Mouse (Mus musculus) liver, embryonic 16.5 days (tissue): ENCODE measurements around the gene Vip. TPM values are rescaled to one million over a fixed set of nuclear protein-coding genes. Genes with fewer than 3 reads are reported as not detected.

Source experiments
- ATAC-seq: fragments of 200-750 bp; cut with Nextera tagmentation; 2 replicates; pipeline ENCODE4 v1.8.0; 2017; ENCODE audit warnings: low read depth, mild to moderate bottlenecking, moderate number of reproducible peaks, moderate library complexity
- H3K27ac ChIP-seq: fragments of 300-500 bp; sonication (generic); 2 replicates; pipeline ENCODE4 v1.5.1; 2014; ENCODE audit warnings: mild to moderate bottlenecking, low read length
- H3K27me3 ChIP-seq: fragments of 300-500 bp; sonication (generic); 2 replicates; pipeline ENCODE4 v1.6.1; 2014; ENCODE audit warnings: low read depth, low read length, mixed read lengths; ENCODE audit not compliant: control insufficient read depth, insufficient read depth
- H3K36me3 ChIP-seq: fragments of 300-500 bp; sonication (generic); 2 replicates; pipeline ENCODE4 v1.6.1; 2014; ENCODE audit warnings: mild to moderate bottlenecking; ENCODE audit not compliant: control insufficient read depth, insufficient read depth
- H3K4me1 ChIP-seq: fragments of 300-500 bp; sonication (generic); 2 replicates; pipeline ENCODE4 v1.6.1; 2014; ENCODE audit warnings: low read depth, low read length, mixed read lengths; ENCODE audit not compliant: control insufficient read depth
- H3K4me2 ChIP-seq: fragments of 300-500 bp; sonication (generic); 2 replicates; pipeline ENCODE4 v1.6.1; 2014; ENCODE audit warnings: low read depth, low read length, mixed read lengths
- H3K4me3 ChIP-seq: fragments of 300-500 bp; sonication (generic); 2 replicates; pipeline ENCODE4 v1.5.1; 2014; ENCODE audit warnings: low read depth, mild to moderate bottlenecking, low read length
- H3K9ac ChIP-seq: fragments of 300-500 bp; sonication (generic); 2 replicates; pipeline ENCODE4 v1.6.1; 2014; ENCODE audit warnings: low read depth, low read length
- H3K9me3 ChIP-seq: fragments of 300-500 bp; sonication (generic); replicated peaks from 2 replicates; pipeline ENCODE4 v1.6.1; 2016; ENCODE audit warnings: low read length; ENCODE audit not compliant: control insufficient read depth
- WGBS: fragments of 180-500 bp; shearing (Covaris S2); extraction: QIAGEN DNeasy Blood & Tissue Kit; methylation state at CpG from one replicate; pipeline ENCODE4 v1.1.7; 2014; ENCODE audit not compliant: insufficient replicate concordance; 5-methylcytosine and 5-hydroxymethylcytosine counted together
- polyA plus RNA-seq: library from polyadenylated mRNA; unstranded; fragments of >200 nt; fragmentation: Nextera tagmentation; extraction: Ambion mirVana; gene quantifications from 2 replicates; pipeline ENCODE4 v1.2.1, GENCODE M21; 2015

Gene Vip
- polyA plus RNA-seq: 0.22 TPM in 1 of 2 replicates, not detected in the other

GRCm38 (mm10) chr10:5639112-5639511 lies at the start of gene Vip:
Vip (plus strand) TSS chr10:5639218.
- ATAC-seq: no peak
- no peaks in the 10 kb centered on the region for H3K36me3 ChIP-seq
- no peaks in the 10 kb centered on the region for H3K9me3 ChIP-seq
- H3K27ac ChIP-seq: no peak within 1 kb of the TSS
- no peaks in the 10 kb centered on the region for H3K27me3 ChIP-seq
- no peak within 1 kb of the TSS for H3K4me2 ChIP-seq
- no peak within 1 kb of the TSS for H3K9ac ChIP-seq
- no peaks in the 10 kb centered on the region for H3K4me1 ChIP-seq
- no peak within 1 kb of the TSS for H3K4me3 ChIP-seq
- WGBS: 23% methylated on average over 8 of the region's 8 CpGs

GRCm38 (mm10) chr10:5591061-5591460 lies 48.0 kb upstream of the Vip start:
- 56% methylated on average over 2 of the region's 2 CpGs for WGBS
- Histone ChIP-seq H3K9ac (no peak overlapping the region), H3K9me3 (no peaks in the 10 kb centered on the region), H3K27ac (no peak overlapping the region), H3K4me3 (no peak overlapping the region), H3K4me2 (no peak overlapping the region), H3K4me1 (no peaks in the 10 kb centered on the region), H3K27me3 (no peaks in the 10 kb centered on the region), H3K36me3 (no peaks in the 10 kb centered on the region)
- ATAC-seq: no peak

- H3K27ac ChIP-seq: no peak overlapping the region
- 36% methylated on average over 4 of the region's 4 CpGs for WGBS
- no peak for ATAC-seq
Observed at GRCm38 (mm10) chr10:5591996-5592395, 47.0 kb upstream of the Vip start.

GRCm38 (mm10) chr10:5593464-5593863 lies 45.6 kb upstream of the Vip start, which contains the start of gene Myct1:
Myct1 (plus strand) TSS chr10:5593775.
- Histone ChIP-seq H3K36me3 (no peaks in the 10 kb centered on the region), H3K4me3 (no peak within 1 kb of the TSS), H3K4me2 (no peak within 1 kb of the TSS), H3K9me3 (no peaks in the 10 kb centered on the region), H3K27ac (no peak within 1 kb of the TSS), H3K9ac (no peak within 1 kb of the TSS), H3K4me1 (no peaks in the 10 kb centered on the region), H3K27me3 (no peaks in the 10 kb centered on the region)
- WGBS: 9% methylated on average over 5 of the region's 5 CpGs
- ATAC-seq: no peak

More at GRCm38 (mm10) chr10:5591996-5592395, 47.0 kb upstream of the Vip start:
- Histone ChIP-seq H3K27me3 (no peaks in the 10 kb centered on the region), H3K4me3 (no peak overlapping the region), H3K9ac (no peak overlapping the region), H3K4me1 (no peaks in the 10 kb centered on the region), H3K4me2 (no peak overlapping the region), H3K9me3 (no peaks in the 10 kb centered on the region), H3K36me3 (no peaks in the 10 kb centered on the region)

- ATAC-seq: no peak
- Histone ChIP-seq H3K9me3 (no peaks in the 10 kb centered on the region), H3K9ac (no peak overlapping the region), H3K27me3 (no peaks in the 10 kb centered on the region), H3K36me3 (no peaks in the 10 kb centered on the region), H3K4me2 (no peak overlapping the region), H3K27ac (no peak overlapping the region), H3K4me1 (no peaks in the 10 kb centered on the region), H3K4me3 (no peak overlapping the region)
- 29% methylated on average over 5 of the region's 5 CpGs for WGBS
Observed at GRCm38 (mm10) chr10:5594457-5594856, 44.6 kb upstream of the Vip start.

- H3K9ac ChIP-seq: no peak overlapping the region
- ATAC-seq: no peak
- WGBS: 20% methylated on average over 6 of the region's 6 CpGs
- H3K4me2 ChIP-seq: no peak overlapping the region
- no peaks in the 10 kb centered on the region for H3K4me1 ChIP-seq
- no peaks in the 10 kb centered on the region for H3K36me3 ChIP-seq
- H3K27ac ChIP-seq: no peak overlapping the region
- no peak overlapping the region for H3K4me3 ChIP-seq
- H3K27me3 ChIP-seq: no peaks in the 10 kb centered on the region
- no peaks in the 10 kb centered on the region for H3K9me3 ChIP-seq
Observed at GRCm38 (mm10) chr10:5596559-5596958, 42.5 kb upstream of the Vip start.

- H3K9me3 ChIP-seq: no peaks in the 10 kb centered on the region
- no peak for ATAC-seq
- H3K36me3 ChIP-seq: no peaks in the 10 kb centered on the region
- no peak overlapping the region for H3K27ac ChIP-seq
- no peak overlapping the region for H3K9ac ChIP-seq
- 15% methylated on average over 7 of the region's 7 CpGs for WGBS
- no peaks in the 10 kb centered on the region for H3K27me3 ChIP-seq
- no peak overlapping the region for H3K4me3 ChIP-seq
- H3K4me1 ChIP-seq: no peaks in the 10 kb centered on the region
- H3K4me2 ChIP-seq: no peak overlapping the region
Observed at GRCm38 (mm10) chr10:5600123-5600522, 38.9 kb upstream of the Vip start.

GRCm38 (mm10) chr10:5603512-5603911 lies 35.5 kb upstream of the Vip start:
- no peak overlapping the region for H3K9ac ChIP-seq
- no peak overlapping the region for H3K4me3 ChIP-seq
- 30% methylated on average over 10 of the region's 10 CpGs for WGBS
- no peaks in the 10 kb centered on the region for H3K4me1 ChIP-seq
- H3K36me3 ChIP-seq: no peaks in the 10 kb centered on the region
- H3K27me3 ChIP-seq: no peaks in the 10 kb centered on the region
- ATAC-seq: no peak
- no peaks in the 10 kb centered on the region for H3K9me3 ChIP-seq
- no peak overlapping the region for H3K4me2 ChIP-seq
- no peak overlapping the region for H3K27ac ChIP-seq

- no peaks in the 10 kb centered on the region for H3K36me3 ChIP-seq
- WGBS: 78% methylated on average over 13 of the region's 13 CpGs
- H3K9ac ChIP-seq: no peak overlapping the region
- H3K27ac ChIP-seq: no peak overlapping the region
- ATAC-seq: no peak
- no peaks in the 10 kb centered on the region for H3K27me3 ChIP-seq
- H3K9me3 ChIP-seq: no peaks in the 10 kb centered on the region
- no peaks in the 10 kb centered on the region for H3K4me1 ChIP-seq
- no peak overlapping the region for H3K4me3 ChIP-seq
- no peak overlapping the region for H3K4me2 ChIP-seq
Observed at GRCm38 (mm10) chr10:5604371-5604770, 34.6 kb upstream of the Vip start.
